Mouse (Mus musculus) hematopoietic stem cell, adult 5-6 weeks (primary cell): ENCODE measurements around the gene Lrrc56. TPM values are rescaled to one million over a fixed set of nuclear protein-coding genes. Genes with fewer than 3 reads are reported as not detected.

Experiments used
- ATAC-seq, 2 experiments: fragments of 125-278 bp in 1 of 2; replicated peaks in 1 of 2; 2 replicates each; pipeline ENCODE4 v1.8.0; 2016 to 2017; ENCODE audit warnings: inconsistent platforms in 2 of 2, mild to moderate bottlenecking in 2 of 2, moderate number of reproducible peaks in 2 of 2, low read depth in 1 of 2, moderate TSS enrichment in 1 of 2; ENCODE audit not compliant: low FRiP score in 2 of 2, poor library complexity in 2 of 2, severe bottlenecking in 2 of 2, insufficient read depth in 1 of 2, low TSS enrichment in 1 of 2
- total RNA-seq: library from RNA; stranded (forward); fragments of 172-1452, 232-1000 nt; gene quantifications from 2 replicates; pipeline ENCODE4 v1.2.3, GENCODE M21; 2017

Gene Lrrc56
- 0.60 and 0.75 TPM in 2 replicates for total RNA-seq

GRCm38 (mm10) chr7:141193948-141194347 lies at the start of gene Lrrc56, which contains the start of gene Hras:
Gene Lrrc56 (plus strand): TSS chr7:141194157.
Gene Hras (minus strand): TSS chr7:141194005.
- ATAC-seq: peak; percentile 94 to 96

- peak; percentile 65 to 70 for ATAC-seq
Measured at GRCm38 (mm10) chr7:141144650-141145049, 49.3 kb upstream of the Lrrc56 start.

- no peak for ATAC-seq
Measured at GRCm38 (mm10) chr7:141145403-141145802, 48.6 kb upstream of the Lrrc56 start.

GRCm38 (mm10) chr7:141146043-141146595 lies 47.8 kb upstream of the Lrrc56 start:
- peak in 1 of 2 experiments; percentile 14; a peak in 1 of 4 replicates for ATAC-seq

- ATAC-seq: no peak
Measured at GRCm38 (mm10) chr7:141147044-141147443, 46.9 kb upstream of the Lrrc56 start.

GRCm38 (mm10) chr7:141148639-141149038 lies 45.3 kb upstream of the Lrrc56 start:
- no peak for ATAC-seq

- no peak for ATAC-seq
Measured at GRCm38 (mm10) chr7:141155362-141155761, 38.6 kb upstream of the Lrrc56 start.

- no peak for ATAC-seq
Measured at GRCm38 (mm10) chr7:141164397-141164796, 29.6 kb upstream of the Lrrc56 start.

GRCm38 (mm10) chr7:141164850-141165249 lies 29.1 kb upstream of the Lrrc56 start:
- ATAC-seq: no peak

GRCm38 (mm10) chr7:141167901-141168517 lies 25.9 kb upstream of the Lrrc56 start:
- no peak for ATAC-seq

- ATAC-seq: peak; percentile 57 to 66
Measured at GRCm38 (mm10) chr7:141168518-141168953, 25.4 kb upstream of the Lrrc56 start.

- ATAC-seq: no peak
Measured at GRCm38 (mm10) chr7:141169300-141169699, 24.7 kb upstream of the Lrrc56 start.

GRCm38 (mm10) chr7:141169866-141170265 lies 24.1 kb upstream of the Lrrc56 start:
- no peak for ATAC-seq

GRCm38 (mm10) chr7:141172116-141173006 lies 21.6 kb upstream of the Lrrc56 start, which contains the start of gene Rnh1:
Gene Rnh1 (minus strand): TSS chr7:141172857.
- peak; percentile 85 to 86 for ATAC-seq

- ATAC-seq: no peak
Measured at GRCm38 (mm10) chr7:141173323-141173850, 20.6 kb upstream of the Lrrc56 start.

GRCm38 (mm10) chr7:141175068-141175467 lies 18.9 kb upstream of the Lrrc56 start:
- ATAC-seq: no peak

- peak; percentile 48 to 62; a peak in 1 of 4 replicates for ATAC-seq
Measured at GRCm38 (mm10) chr7:141176173-141176572, 17.8 kb upstream of the Lrrc56 start.

GRCm38 (mm10) chr7:141188194-141188593 lies 5.8 kb upstream of the Lrrc56 start:
- ATAC-seq: no peak
